In the genomic region with DNA sequence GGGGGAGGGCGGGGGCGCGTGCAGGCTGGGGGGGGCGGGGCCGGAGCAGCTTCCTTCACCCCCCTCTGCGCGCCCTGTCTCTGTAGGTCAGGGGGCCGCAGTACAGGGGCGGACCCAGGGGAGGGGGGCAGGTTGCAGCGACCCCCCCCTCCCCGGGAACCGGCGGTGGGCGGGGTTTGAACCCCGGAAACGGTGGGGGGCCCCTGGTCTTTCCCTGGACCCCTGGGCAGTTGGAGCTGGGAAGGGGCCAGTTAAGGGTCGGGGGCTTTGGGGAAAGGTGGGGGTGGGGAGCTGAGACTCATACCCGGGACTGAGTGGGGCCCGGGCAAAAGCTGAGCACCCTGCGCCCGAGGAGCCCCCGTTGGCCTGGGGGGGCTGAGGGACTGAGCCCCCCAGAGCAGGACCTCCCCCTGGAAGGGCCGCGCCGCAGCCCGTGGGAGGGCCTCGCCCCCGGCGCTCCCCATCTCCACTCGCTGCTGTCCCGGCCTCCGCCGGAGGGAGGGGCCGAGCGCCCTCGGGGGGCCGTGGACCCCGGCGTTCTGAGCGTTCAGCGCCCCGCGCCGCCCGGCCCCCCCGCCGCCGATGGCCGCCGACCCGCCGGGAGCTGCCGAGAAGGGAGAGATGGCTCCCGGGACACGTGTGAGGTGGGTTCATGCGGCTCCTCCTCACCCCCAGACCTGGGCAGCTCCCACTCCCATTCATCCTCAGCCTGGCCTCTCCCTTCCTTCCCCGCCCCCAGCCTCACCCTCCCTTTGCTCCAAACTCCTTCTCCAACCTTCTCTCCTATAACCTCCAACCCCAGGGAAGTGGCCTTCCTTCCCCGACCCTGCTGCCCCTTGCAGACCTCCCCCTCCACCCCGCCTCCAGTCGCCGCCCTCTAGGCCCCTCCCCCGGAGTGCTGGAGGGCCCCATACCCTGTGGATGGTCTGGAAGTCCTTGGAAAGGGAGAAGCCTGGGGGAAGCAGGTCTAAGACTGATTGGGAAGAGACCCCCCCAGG, we compare ENCODE assay signal across 8 mouse cellular contexts. TPM values are rescaled to one million over a fixed set of nuclear protein-coding genes. Genes with fewer than 3 reads are reported as not detected.
DNase-seq lines count a peak whose midpoint lies in the region; ATAC-seq and TF ChIP-seq lines count a peak whose summit lies in the region.

No protein-coding gene starts in this region.

- H3K4me2 ChIP-seq in forebrain, postnatal 0 days (ENCODE audit: low read depth), result peak overlapping the region; percentile 83
- peak overlapping the region; percentile 76 for H3K4me2 ChIP-seq in kidney, embryonic 16.5 days (replicated peaks; ENCODE audit: low read depth, low read length)
- peak overlapping the region; percentile 94 for H3K4me2 ChIP-seq in midbrain, embryonic 14.5 days (ENCODE audit: low read length)

- ATAC-seq in forebrain, postnatal 0 days, result no peak
- peak; percentile 13 for ATAC-seq in kidney, embryonic 16.5 days (ENCODE audit: low FRiP score, low TSS enrichment)
- 0 out of 2 replicates have a peak, but pooled peaks have one; percentile 4 for ATAC-seq in midbrain, embryonic 14.5 days (ENCODE audit: low FRiP score, low TSS enrichment)

- peaks cover 32% of the 10 kb centered on the region for H3K36me3 ChIP-seq in forebrain, postnatal 0 days (ENCODE audit: insufficient read depth)
- peaks cover 38% of the 10 kb centered on the region for H3K36me3 ChIP-seq in kidney, embryonic 16.5 days (ENCODE audit: insufficient read depth, low read length)
- peaks cover 40% of the 10 kb centered on the region for H3K36me3 ChIP-seq in midbrain, embryonic 14.5 days (ENCODE audit: control insufficient read depth, insufficient read depth, low read length)

- no peak for TF ChIP-seq CTCF in forebrain, postnatal 0 days (IDR thresholded peaks at IDR 0.05; ENCODE audit: low read depth)

- WGBS in forebrain, postnatal 0 days, result 1% methylated on average over 28 of the region's 62 CpGs
- WGBS in kidney, embryonic 16.5 days, result under 1% methylated on average over 26 of the region's 62 CpGs
- WGBS in midbrain, embryonic 14.5 days, result under 1% methylated on average over 53 of the region's 62 CpGs

- DNase-seq in right cerebral cortex, postnatal 10 days (ENCODE audit: low spot score in 2 of 2), result peak; percentile 54 to 65
- no peak for DNase-seq in right cerebral cortex, adult 2 months (ENCODE audit: low spot score in 2 of 2)
- DNase-seq in cerebellum, adult 18-20 months, result peak; percentile 46 to 67
- peak; percentile 8 for DNase-seq in forebrain, postnatal 0 days
- peak; percentile 47 for DNase-seq in midbrain, embryonic 14.5 days
- DNase-seq in thymus, postnatal 36 days, result peak; percentile 36 to 62
- no peak for DNase-seq in layer of hippocampus, postnatal 25 days (ENCODE audit: extremely low spot score in 1 of 2, low spot score in 1 of 2)

- H3K4me1 ChIP-seq in forebrain, postnatal 0 days (ENCODE audit: insufficient read depth), result peaks cover 3% of the 10 kb centered on the region; the same call in 1 of the 2 replicates
- peaks cover 14% of the 10 kb centered on the region for H3K4me1 ChIP-seq in kidney, embryonic 16.5 days (ENCODE audit: insufficient read depth, low read length)
- H3K4me1 ChIP-seq in midbrain, embryonic 14.5 days (ENCODE audit: control insufficient read depth, insufficient read depth, low read length), result peaks cover 18% of the 10 kb centered on the region

- H3K27me3 ChIP-seq in forebrain, postnatal 0 days (ENCODE audit: insufficient read depth, low read length), result no peaks in the 10 kb centered on the region
- no peaks in the 10 kb centered on the region for H3K27me3 ChIP-seq in kidney, embryonic 16.5 days (ENCODE audit: insufficient read depth, low read length)
- no peaks in the 10 kb centered on the region for H3K27me3 ChIP-seq in midbrain, embryonic 14.5 days (ENCODE audit: control insufficient read depth, insufficient read depth, low read length)

- H3K4me3 ChIP-seq in forebrain, postnatal 0 days (ENCODE audit: low read depth, low read length), result peak overlapping the region; percentile 89
- H3K4me3 ChIP-seq in kidney, embryonic 16.5 days (ENCODE audit: low read length), result peak overlapping the region; percentile 84
- peak overlapping the region; percentile 93 for H3K4me3 ChIP-seq in midbrain, embryonic 14.5 days (replicated peaks; ENCODE audit: low read depth, low read length)

- H3K27ac ChIP-seq in forebrain, postnatal 0 days (ENCODE audit: low read depth, low read length), result peak overlapping the region; percentile 80
- peak overlapping the region; percentile 93 for H3K27ac ChIP-seq in kidney, embryonic 16.5 days (ENCODE audit: low read length)
- H3K27ac ChIP-seq in midbrain, embryonic 14.5 days (replicated peaks; ENCODE audit: low read depth, low read length), result peak overlapping the region; percentile 89

- peak overlapping the region; percentile 85 for H3K9ac ChIP-seq in forebrain, postnatal 0 days
- H3K9ac ChIP-seq in kidney, embryonic 16.5 days (replicated peaks; ENCODE audit: low read length), result peak overlapping the region; percentile 87
- peak overlapping the region; percentile 93 for H3K9ac ChIP-seq in midbrain, embryonic 14.5 days (replicated peaks; ENCODE audit: low read length)

- no peaks in the 10 kb centered on the region for H3K9me3 ChIP-seq in forebrain, postnatal 0 days (ENCODE audit: low read length)
- H3K9me3 ChIP-seq in kidney, embryonic 16.5 days (ENCODE audit: low read length), result no peaks in the 10 kb centered on the region
- no peaks in the 10 kb centered on the region for H3K9me3 ChIP-seq in midbrain, embryonic 14.5 days (ENCODE audit: control insufficient read depth, low read length)

RNA-seq across cellular contexts. Expression of gene Fbxl19, which starts 2.5 kb away (rescaled TPM):
- 162 and 178 TPM in 2 replicates for total RNA-seq in forebrain, postnatal 0 days (2014; rRNA removed)
- 6.9 and 7.9 TPM in 2 replicates for polyA plus RNA-seq in forebrain, postnatal 0 days (2015; fragmentation: Nextera tagmentation; extraction: Ambion mirVana)
- polyA plus RNA-seq in kidney, embryonic 16.5 days (2015; fragmentation: Nextera tagmentation; extraction: Ambion mirVana), result 5.4 TPM in 2 replicates
- 7.4 and 15.2 TPM in 2 replicates for polyA plus RNA-seq in midbrain, embryonic 14.5 days (2014; fragmentation: Nextera tagmentation; extraction: Ambion mirVana)
- 10 to 100 TPM; 63.4 to 66.7 TPM for total RNA-seq in layer of hippocampus, postnatal 25 days (2021)

RNA-seq across cellular contexts. Expression of gene Ctf2, which starts 14.8 kb away (rescaled TPM):
- not detected in 2 replicates for total RNA-seq in forebrain, postnatal 0 days (2014; rRNA removed)
- polyA plus RNA-seq in forebrain, postnatal 0 days (2015; fragmentation: Nextera tagmentation; extraction: Ambion mirVana), result not detected in 2 replicates
- polyA plus RNA-seq in kidney, embryonic 16.5 days (2015; fragmentation: Nextera tagmentation; extraction: Ambion mirVana), result 0.15 and 0.32 TPM in 2 replicates
- polyA plus RNA-seq in midbrain, embryonic 14.5 days (2014; fragmentation: Nextera tagmentation; extraction: Ambion mirVana), result 0.12 and 0.16 TPM in 2 replicates
- total RNA-seq in layer of hippocampus, postnatal 25 days (2021), result not detected

RNA-seq across cellular contexts. Expression of gene Orai3, which starts 22.8 kb away (rescaled TPM):
- total RNA-seq in forebrain, postnatal 0 days (2014; rRNA removed), result 19.0 and 19.4 TPM in 2 replicates
- polyA plus RNA-seq in forebrain, postnatal 0 days (2015; fragmentation: Nextera tagmentation; extraction: Ambion mirVana), result 9.6 and 13.4 TPM in 2 replicates
- 31.2 and 34.8 TPM in 2 replicates for polyA plus RNA-seq in kidney, embryonic 16.5 days (2015; fragmentation: Nextera tagmentation; extraction: Ambion mirVana)
- 2.9 and 3.4 TPM in 2 replicates for polyA plus RNA-seq in midbrain, embryonic 14.5 days (2014; fragmentation: Nextera tagmentation; extraction: Ambion mirVana)
- total RNA-seq in layer of hippocampus, postnatal 25 days (2021), result 10 to 100 TPM; 28.7 to 33.2 TPM

RNA-seq across cellular contexts. Expression of gene Setd1a, which starts 29.7 kb away (rescaled TPM):
- 18.2 and 20.7 TPM in 2 replicates for total RNA-seq in forebrain, postnatal 0 days (2014; rRNA removed)
- 13.2 and 13.7 TPM in 2 replicates for polyA plus RNA-seq in forebrain, postnatal 0 days (2015; fragmentation: Nextera tagmentation; extraction: Ambion mirVana)
- 18.9 and 19.4 TPM in 2 replicates for polyA plus RNA-seq in kidney, embryonic 16.5 days (2015; fragmentation: Nextera tagmentation; extraction: Ambion mirVana)
- polyA plus RNA-seq in midbrain, embryonic 14.5 days (2014; fragmentation: Nextera tagmentation; extraction: Ambion mirVana), result 24.0 and 27.3 TPM in 2 replicates
- 10 to 100 TPM; 35.1 to 50.0 TPM for total RNA-seq in layer of hippocampus, postnatal 25 days (2021)

RNA-seq across cellular contexts. Expression of gene Ctf1, which starts 34.3 kb away (rescaled TPM):
- 6.5 and 6.6 TPM in 2 replicates for total RNA-seq in forebrain, postnatal 0 days (2014; rRNA removed)
- 3.8 and 4.3 TPM in 2 replicates for polyA plus RNA-seq in forebrain, postnatal 0 days (2015; fragmentation: Nextera tagmentation; extraction: Ambion mirVana)
- 14.0 and 14.7 TPM in 2 replicates for polyA plus RNA-seq in kidney, embryonic 16.5 days (2015; fragmentation: Nextera tagmentation; extraction: Ambion mirVana)
- 3.5 and 4.3 TPM in 2 replicates for polyA plus RNA-seq in midbrain, embryonic 14.5 days (2014; fragmentation: Nextera tagmentation; extraction: Ambion mirVana)
- 1 to 10 TPM; 2.4 TPM for total RNA-seq in layer of hippocampus, postnatal 25 days (2021)

Comparison
In these comparisons a context has a peak if more than half of its experiments do, and no peak if none do; other contexts are left out.
1. DNase-seq: peak in right cerebral cortex, postnatal 10 days (2 of 2), cerebellum, adult 18-20 months (2 of 2), forebrain, postnatal 0 days (single experiment), midbrain, embryonic 14.5 days (single experiment) and thymus, postnatal 36 days (2 of 2); none in right cerebral cortex, adult 2 months (0 of 2) and layer of hippocampus, postnatal 25 days (0 of 2).
2. Peak in every context shown above with its lines, with median percentiles within 50 percentile points of each other: H3K27ac ChIP-seq, H3K4me2 ChIP-seq, H3K4me3 ChIP-seq and H3K9ac ChIP-seq.